Mouse (Mus musculus) embryonic fibroblast, embryonic 13.5 days (primary cell): ENCODE results near the gene Dcaf11. TPM values are rescaled to one million over a fixed set of nuclear protein-coding genes. Genes with fewer than 3 reads are reported as not detected.

Source experiments
- H3K27ac ChIP-seq: 2 replicates; pipeline ENCODE4 v1.5.1; 2012; ENCODE audit warnings: low read length, control low read depth, inconsistent platforms; ENCODE audit not compliant: insufficient read depth
- H3K4me1 ChIP-seq: 2 replicates; pipeline ENCODE4 v1.6.1; 2011; ENCODE audit warnings: low read length; ENCODE audit not compliant: control insufficient read depth, insufficient read depth
- H3K4me3 ChIP-seq: 2 replicates; pipeline ENCODE4 v1.5.1; 2011; ENCODE audit warnings: mild to moderate bottlenecking, control low read depth, low read length; ENCODE audit not compliant: insufficient read depth
- CTCF ChIP-seq: IDR thresholded peaks from 2 replicates; pipeline ENCODE4 v1.5.1; 2011; ENCODE audit warnings: mild to moderate bottlenecking, control low read depth, low read length, moderate library complexity, borderline replicate concordance; ENCODE audit not compliant: insufficient read depth
- POLR2A ChIP-seq: IDR thresholded peaks from 2 replicates; pipeline ENCODE4 v1.6.1; 2011; ENCODE audit warnings: low read depth, mild to moderate bottlenecking, control low read depth, low read length, moderate library complexity
- polyA plus RNA-seq: library from polyadenylated mRNA; stranded (reverse); fragments of >200 nt; gene quantifications from 2 replicates; pipeline ENCODE4 v1.2.4, GENCODE M21; 2011; ENCODE audit warnings: low read depth; ENCODE audit not compliant: missing spikeins, insufficient read length

The Dcaf11 gene
- polyA plus RNA-seq, result 19.4 and 20.7 TPM in 2 replicates

- Histone ChIP-seq H3K4me1 (peaks cover 3% of the 10 kb centered on the region; the same call in 1 of the 2 replicates), H3K4me3 (peak within 1 kb of the TSS; percentile 80), H3K27ac (peak within 1 kb of the TSS; percentile 90)
- TF ChIP-seq CTCF (no peak), POLR2A (peak; percentile 81)
These were observed at the start of gene Dcaf11 for GRCm38 (mm10) chr14:55559799-55560201. TSS of gene Dcaf11 (plus strand) at chr14:55560006.

- no peaks in the 10 kb centered on the region for H3K4me1 ChIP-seq
- H3K27ac ChIP-seq, result no peak within 1 kb of the TSS
- no peak within 1 kb of the TSS for H3K4me3 ChIP-seq
- no peak for TF ChIP-seq CTCF
- TF ChIP-seq POLR2A, result no peak
These were observed 49.6 kb upstream of the Dcaf11 start, which contains the start of gene Cpne6 for GRCm38 (mm10) chr14:55510125-55510731. TSS of gene Cpne6 (plus strand) at chr14:55510445.

- Histone ChIP-seq H3K27ac (no peak overlapping the region), H3K4me3 (no peak overlapping the region), H3K4me1 (no peaks in the 10 kb centered on the region)
- TF ChIP-seq CTCF (no peak), POLR2A (no peak)
These were observed 48.8 kb upstream of the Dcaf11 start for GRCm38 (mm10) chr14:55511037-55511436.

GRCm38 (mm10) chr14:55513927-55514326 lies 45.9 kb upstream of the Dcaf11 start:
- H3K4me3 ChIP-seq, result no peak overlapping the region
- H3K27ac ChIP-seq, result no peak overlapping the region
- TF ChIP-seq CTCF (no peak), POLR2A (no peak)

GRCm38 (mm10) chr14:55515846-55516245 lies 44.0 kb upstream of the Dcaf11 start:
- H3K4me3 ChIP-seq, result no peak overlapping the region
- TF ChIP-seq POLR2A (no peak), CTCF (no peak)

More at GRCm38 (mm10) chr14:55513927-55514326, 45.9 kb upstream of the Dcaf11 start:
- no peaks in the 10 kb centered on the region for H3K4me1 ChIP-seq

GRCm38 (mm10) chr14:55518897-55519296 lies 40.9 kb upstream of the Dcaf11 start:
- H3K4me3 ChIP-seq, result no peak overlapping the region
- H3K27ac ChIP-seq, result no peak overlapping the region
- no peak for TF ChIP-seq CTCF
- TF ChIP-seq POLR2A, result no peak
- no peaks in the 10 kb centered on the region for H3K4me1 ChIP-seq

More at GRCm38 (mm10) chr14:55515846-55516245, 44.0 kb upstream of the Dcaf11 start:
- Histone ChIP-seq H3K4me1 (no peaks in the 10 kb centered on the region), H3K27ac (no peak overlapping the region)

- no peak overlapping the region for H3K4me3 ChIP-seq
- H3K4me1 ChIP-seq, result no peaks in the 10 kb centered on the region
- no peak overlapping the region for H3K27ac ChIP-seq
- TF ChIP-seq CTCF, result no peak
- no peak for TF ChIP-seq POLR2A
These were observed 40.2 kb upstream of the Dcaf11 start for GRCm38 (mm10) chr14:55519604-55520003.

GRCm38 (mm10) chr14:55520451-55521361 lies 39.1 kb upstream of the Dcaf11 start:
- H3K4me3 ChIP-seq, result peak overlapping the region; percentile 36
- H3K4me1 ChIP-seq, result no peaks in the 10 kb centered on the region
- no peak overlapping the region for H3K27ac ChIP-seq
- TF ChIP-seq CTCF, result no peak
- TF ChIP-seq POLR2A, result no peak

GRCm38 (mm10) chr14:55524062-55524461 lies 35.7 kb upstream of the Dcaf11 start:
- TF ChIP-seq POLR2A (no peak), CTCF (no peak)
- no peaks in the 10 kb centered on the region for H3K4me1 ChIP-seq
- H3K27ac ChIP-seq, result no peak overlapping the region
- no peak overlapping the region for H3K4me3 ChIP-seq

- no peaks in the 10 kb centered on the region for H3K4me1 ChIP-seq
- no peak within 1 kb of the TSS for H3K4me3 ChIP-seq
- H3K27ac ChIP-seq, result no peak within 1 kb of the TSS
- TF ChIP-seq CTCF (no peak), POLR2A (no peak)
These were observed 35.0 kb upstream of the Dcaf11 start, which contains the start of gene Nrl for GRCm38 (mm10) chr14:55524785-55525184. TSS of gene Nrl (minus strand) at chr14:55524981.
